Mouse (Mus musculus) heart, postnatal 0 days (tissue): Measurements from ENCODE around the gene Vtcn1. TPM values are rescaled to one million over a fixed set of nuclear protein-coding genes. Genes with fewer than 3 reads are reported as not detected.

ENCODE experiments used
- ATAC-seq: fragments of 200-750 bp; cut with Nextera tagmentation; 2 replicates; pipeline ENCODE4 v1.8.0; 2017; ENCODE audit warnings: low read depth, moderate number of reproducible peaks, moderate library complexity; ENCODE audit not compliant: insufficient read depth
- DNase-seq: peaks from one replicate; pipeline ENCODE4 v3.0.0-alpha.2; 2016; ENCODE audit warnings: low spot score
- H3K27ac ChIP-seq: fragments of 300-500 bp; sonication (generic); 2 replicates; pipeline ENCODE4 v1.5.1; 2014; ENCODE audit warnings: low read depth, mild to moderate bottlenecking
- H3K27me3 ChIP-seq: fragments of 300-500 bp; sonication (generic); 2 replicates; pipeline ENCODE4 v1.6.1; 2014; ENCODE audit warnings: low read length, mixed read lengths; ENCODE audit not compliant: control insufficient read depth, insufficient read depth
- H3K36me3 ChIP-seq: fragments of 300-500 bp; sonication (generic); replicated peaks from 2 replicates; pipeline ENCODE4 v1.6.1; 2014; ENCODE audit warnings: low read length, mixed read lengths; ENCODE audit not compliant: control insufficient read depth, insufficient read depth
- H3K4me1 ChIP-seq: fragments of 300-500 bp; sonication (generic); 2 replicates; pipeline ENCODE4 v1.6.1; 2014; ENCODE audit warnings: antibody characterized with exemption; ENCODE audit not compliant: control insufficient read depth, insufficient read depth
- H3K4me2 ChIP-seq: fragments of 300-500 bp; sonication (generic); 2 replicates; pipeline ENCODE4 v1.6.1; 2014; ENCODE audit warnings: low read depth, mild to moderate bottlenecking, low read length, moderate library complexity
- H3K4me3 ChIP-seq: fragments of 300-500 bp; sonication (generic); 2 replicates; pipeline ENCODE4 v1.5.1; 2014; ENCODE audit warnings: low read depth, low read length
- H3K9ac ChIP-seq: fragments of 300-500 bp; sonication (generic); replicated peaks from 2 replicates; pipeline ENCODE4 v1.6.1; 2014; ENCODE audit warnings: low read depth, low read length, mixed read lengths
- H3K9me3 ChIP-seq: fragments of 300-500 bp; sonication (generic); replicated peaks from 2 replicates; pipeline ENCODE4 v1.6.1; 2016; ENCODE audit warnings: low read length; ENCODE audit not compliant: control insufficient read depth
- CTCF ChIP-seq: IDR thresholded peaks from 2 replicates; pipeline ENCODE4 v1.5.1; 2016; ENCODE audit warnings: antibody characterized with exemption, control low read depth, low read depth
- EP300 ChIP-seq: IDR thresholded peaks from 2 replicates; pipeline ENCODE4 v1.6.1; 2016; ENCODE audit warnings: antibody characterized with exemption, low read depth
- WGBS: fragments of 180-500 bp; shearing (Covaris S2); extraction: QIAGEN DNeasy Blood & Tissue Kit; methylation state at CpG from one replicate; pipeline ENCODE4 v1.1.7; 2014; 5-methylcytosine and 5-hydroxymethylcytosine counted together
- polyA plus RNA-seq: library from polyadenylated mRNA; unstranded; fragments of >200 nt; fragmentation: Nextera tagmentation; extraction: Ambion mirVana; gene quantifications from 2 replicates; pipeline ENCODE4 v1.2.1, GENCODE M21; 2015
- total RNA-seq: library from RNA; depleted of rRNA; stranded (reverse); fragments of >200 nt; gene quantifications from 2 replicates; pipeline ENCODE4 v1.2.3, GENCODE M21; 2014; ENCODE audit warnings: low replicate concordance

Vtcn1 gene
- total and polyA plus RNA-seq, 2 experiments from 2014 or later = 0.27 to 0.36 TPM

GRCm38 (mm10) chr3:100910621-100911020 lies 85.4 kb downstream of the Vtcn1 start:
- no peak overlapping the region for H3K27ac ChIP-seq
- H3K36me3 ChIP-seq = no peaks in the 10 kb centered on the region
- TF ChIP-seq EP300 (no peak), CTCF (no peak)
- no peaks in the 10 kb centered on the region for H3K4me1 ChIP-seq
- no peaks in the 10 kb centered on the region for H3K9me3 ChIP-seq
- H3K4me2 ChIP-seq = no peak overlapping the region
- ATAC-seq = no peak
- H3K27me3 ChIP-seq = no peaks in the 10 kb centered on the region
- H3K4me3 ChIP-seq = no peak overlapping the region
- WGBS = 63% methylated on average over 5 of the region's 5 CpGs
- H3K9ac ChIP-seq = no peak overlapping the region
- no peak for DNase-seq

- Histone ChIP-seq H3K27me3 (no peaks in the 10 kb centered on the region), H3K27ac (no peak overlapping the region), H3K4me3 (no peak overlapping the region), H3K9me3 (no peaks in the 10 kb centered on the region), H3K36me3 (no peaks in the 10 kb centered on the region), H3K4me2 (no peak overlapping the region), H3K9ac (no peak overlapping the region), H3K4me1 (no peaks in the 10 kb centered on the region)
- 75% methylated on average over 9 of the region's 9 CpGs for WGBS
- DNase-seq (no peak), ATAC-seq (no peak)
- TF ChIP-seq EP300 (no peak), CTCF (no peak)
Observed at GRCm38 (mm10) chr3:100911026-100911425, 85.8 kb downstream of the Vtcn1 start.

- WGBS = 50% methylated on average over 7 of the region's 7 CpGs
- DNase-seq = no peak
- H3K27ac ChIP-seq = no peak overlapping the region
- no peak for ATAC-seq
- no peaks in the 10 kb centered on the region for H3K4me1 ChIP-seq
- H3K9me3 ChIP-seq = no peaks in the 10 kb centered on the region
- H3K36me3 ChIP-seq = no peaks in the 10 kb centered on the region
- H3K4me3 ChIP-seq = no peak overlapping the region
- TF ChIP-seq EP300 = no peak
- no peak for TF ChIP-seq CTCF
- H3K27me3 ChIP-seq = no peaks in the 10 kb centered on the region
- no peak overlapping the region for H3K9ac ChIP-seq
- H3K4me2 ChIP-seq = no peak overlapping the region
Observed at GRCm38 (mm10) chr3:100911498-100912213, 86.4 kb downstream of the Vtcn1 start.

- no peaks in the 10 kb centered on the region for H3K9me3 ChIP-seq
- H3K27me3 ChIP-seq = no peaks in the 10 kb centered on the region
- ATAC-seq = no peak
- peak; percentile 53 for DNase-seq
- H3K4me3 ChIP-seq = no peak overlapping the region
- no peak overlapping the region for H3K9ac ChIP-seq
- no peaks in the 10 kb centered on the region for H3K36me3 ChIP-seq
- no peak overlapping the region for H3K4me2 ChIP-seq
- peaks cover 3% of the 10 kb centered on the region; the same call in 1 of the 2 replicates for H3K4me1 ChIP-seq
- 17% methylated on average over 7 of the region's 7 CpGs for WGBS
- no peak overlapping the region for H3K27ac ChIP-seq
- peak; percentile 68 for TF ChIP-seq CTCF
- no peak for TF ChIP-seq EP300
Observed at GRCm38 (mm10) chr3:100916844-100917243, 91.6 kb downstream of the Vtcn1 start.

- Histone ChIP-seq H3K9me3 (no peaks in the 10 kb centered on the region), H3K27me3 (no peaks in the 10 kb centered on the region), H3K4me1 (peaks cover 10% of the 10 kb centered on the region), H3K4me3 (no peak overlapping the region), H3K36me3 (no peaks in the 10 kb centered on the region), H3K27ac (no peak overlapping the region), H3K4me2 (no peak overlapping the region), H3K9ac (no peak overlapping the region)
- TF ChIP-seq CTCF (no peak), EP300 (no peak)
- DNase-seq (no peak), ATAC-seq (no peak)
- 73% methylated on average over 9 of the region's 9 CpGs for WGBS
Observed at GRCm38 (mm10) chr3:100920611-100921140, 95.4 kb downstream of the Vtcn1 start.
